Mouse (Mus musculus) heart, adult 9 months (tissue): ENCODE measurements around the gene Terf2.

Source experiments
- DNase-seq, 2 experiments: peaks; one replicate each; pipeline ENCODE4 v3.0.0; 2022; ENCODE audit warnings: low spot score in 2 of 2

Terf2 gene

DNA sequence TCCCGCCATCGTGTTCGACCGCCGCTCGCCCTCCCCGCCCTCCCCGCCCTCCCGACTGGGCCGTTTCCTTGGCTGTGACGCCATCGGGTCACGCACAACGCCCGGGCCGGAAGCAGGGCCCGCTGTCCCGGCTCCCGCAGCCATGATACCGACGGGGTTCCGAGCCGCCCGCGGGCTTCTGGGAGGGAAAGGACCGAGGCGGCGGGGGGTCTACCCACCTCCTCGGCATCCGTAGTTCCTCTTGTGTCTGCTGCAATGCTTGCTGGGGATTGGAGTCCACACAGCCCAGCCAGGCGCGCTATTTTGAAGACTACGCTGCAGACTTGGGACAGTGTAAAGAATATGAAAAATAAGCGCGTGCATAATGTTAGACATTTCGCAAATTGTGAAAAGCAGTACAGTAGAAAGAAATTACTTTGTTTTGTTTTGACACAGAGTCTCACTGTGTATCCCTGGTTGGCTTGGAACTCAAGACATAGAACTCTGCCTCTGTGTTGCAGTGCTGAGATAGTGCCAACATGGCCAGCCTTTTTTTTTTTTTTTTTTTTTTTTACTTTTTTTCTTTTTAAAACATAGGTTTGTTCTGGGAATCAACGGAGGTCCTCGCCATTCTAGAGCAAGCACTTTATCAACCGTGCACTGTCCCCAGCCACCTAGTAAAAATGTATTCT lies at the start of gene Terf2:
Gene Terf2 (minus strand): TSS at position 182 of the 671 bp plus-strand sequence.
- peak; percentile 94 for DNase-seq

DNA sequence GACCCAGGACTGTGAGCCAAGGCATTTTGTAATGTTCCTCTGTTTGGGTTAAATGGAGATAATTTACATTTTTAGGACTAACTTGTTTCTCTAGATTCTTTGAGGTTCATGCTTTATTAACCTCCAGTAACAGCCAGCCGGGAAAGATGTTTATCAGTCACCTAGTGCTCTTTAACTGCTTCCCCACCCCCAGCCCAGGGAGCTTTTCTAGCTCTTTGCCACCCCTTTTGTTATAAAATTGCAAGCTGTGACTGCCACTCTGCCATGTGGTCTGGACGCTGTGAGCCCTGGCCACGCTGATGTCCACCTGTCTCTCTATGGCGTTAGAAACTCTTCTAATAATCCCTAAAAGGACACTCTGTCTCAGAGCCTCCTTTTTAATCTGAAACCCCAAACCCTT lies 47.2 kb upstream of the Terf2 start:
- DNase-seq = no peak

DNA sequence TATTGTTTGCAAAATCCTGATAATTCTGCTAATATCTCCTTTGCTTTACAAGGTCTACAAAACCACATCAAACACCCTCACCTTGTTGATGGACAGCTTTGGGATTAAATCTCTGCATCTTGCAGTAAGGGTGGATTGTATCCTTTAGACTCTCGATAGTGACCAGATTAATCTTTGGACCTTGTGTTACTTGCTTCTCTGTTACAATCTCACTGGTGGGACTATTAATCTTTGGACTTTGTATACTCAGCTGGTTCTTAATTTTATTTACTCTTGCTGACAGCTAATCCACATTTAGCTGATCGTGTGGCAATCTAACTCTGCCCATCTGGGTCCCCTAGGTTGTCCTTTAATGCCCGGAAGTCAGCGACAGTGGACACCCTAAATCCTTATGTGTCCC lies 46.2 kb upstream of the Terf2 start:
- DNase-seq = no peak

DNA sequence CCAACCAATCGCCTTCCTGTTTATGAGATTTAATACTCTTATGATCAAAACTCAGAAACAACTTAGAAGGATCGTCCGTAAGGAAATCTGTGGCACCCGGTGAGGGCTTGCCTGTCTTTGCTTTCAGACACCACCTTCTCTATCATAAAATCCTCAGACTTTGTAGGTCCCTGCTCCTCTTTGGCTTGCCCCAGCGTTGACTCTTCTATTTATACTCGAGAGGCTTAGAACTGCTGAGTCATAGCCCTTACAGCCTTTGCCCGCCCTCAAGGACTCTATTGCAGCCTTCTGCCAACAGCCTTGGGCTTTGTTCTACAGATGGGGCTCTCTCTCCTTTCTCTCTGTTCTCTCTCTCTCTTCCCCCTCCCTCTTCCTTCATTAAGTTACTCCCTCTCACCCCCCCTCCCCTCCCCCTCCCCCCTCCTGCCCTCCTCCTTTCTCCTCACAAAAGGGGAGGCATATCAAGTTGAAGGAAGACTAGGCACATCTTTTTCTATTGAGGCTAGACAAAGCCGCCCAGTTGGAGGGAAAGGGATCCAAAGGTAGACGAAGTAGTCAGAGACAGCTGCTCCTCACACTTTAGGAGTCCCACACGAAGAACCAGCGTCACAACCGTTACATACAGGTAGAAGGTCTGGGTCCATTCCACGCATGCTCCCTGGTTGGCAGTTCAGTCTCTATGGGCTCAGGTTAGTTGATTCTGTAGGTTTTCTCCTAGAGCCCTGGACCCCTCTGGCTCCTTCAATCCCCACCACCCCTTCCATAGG lies 43.5 kb upstream of the Terf2 start:
- peak; percentile 64 to 81 for DNase-seq

DNA sequence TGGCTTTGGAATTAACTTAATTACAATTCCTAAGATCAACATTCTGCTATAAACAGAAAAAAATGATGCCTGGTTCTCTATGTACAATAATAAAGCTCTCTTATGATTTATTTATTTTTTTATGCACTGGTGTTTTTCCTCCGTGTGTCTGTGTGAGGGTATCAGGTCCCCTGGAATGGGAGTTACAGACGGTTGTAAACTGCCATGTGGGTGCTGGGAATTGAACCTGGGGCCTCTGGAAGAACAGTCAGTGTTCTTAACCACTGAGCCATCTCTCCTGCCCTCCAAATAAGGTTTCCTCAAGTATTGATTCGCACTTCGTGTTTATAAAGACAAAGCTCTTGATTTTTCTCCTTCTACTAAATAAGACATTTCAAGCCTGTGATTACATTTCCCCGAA lies 42.0 kb upstream of the Terf2 start:
- DNase-seq = no peak

DNA sequence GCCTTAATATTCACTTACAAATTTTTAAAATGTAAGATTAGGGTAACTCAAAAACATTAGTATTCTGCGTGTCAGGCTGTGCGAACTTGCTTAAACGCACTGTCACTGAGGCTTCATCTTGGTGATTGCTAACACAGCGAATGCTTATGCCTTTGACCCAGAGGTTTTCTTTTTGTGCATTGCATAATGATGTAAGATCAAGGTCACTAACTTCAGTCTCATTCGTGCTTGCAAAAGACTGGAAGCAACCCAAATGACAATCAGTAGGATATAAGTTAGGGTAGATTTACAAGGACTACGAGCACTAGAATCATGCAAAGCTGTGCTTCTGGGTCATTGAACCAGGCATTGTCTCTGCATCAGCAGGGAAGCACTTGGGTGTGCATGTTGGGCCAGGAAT lies 41.2 kb upstream of the Terf2 start:
- DNase-seq = no peak

DNA sequence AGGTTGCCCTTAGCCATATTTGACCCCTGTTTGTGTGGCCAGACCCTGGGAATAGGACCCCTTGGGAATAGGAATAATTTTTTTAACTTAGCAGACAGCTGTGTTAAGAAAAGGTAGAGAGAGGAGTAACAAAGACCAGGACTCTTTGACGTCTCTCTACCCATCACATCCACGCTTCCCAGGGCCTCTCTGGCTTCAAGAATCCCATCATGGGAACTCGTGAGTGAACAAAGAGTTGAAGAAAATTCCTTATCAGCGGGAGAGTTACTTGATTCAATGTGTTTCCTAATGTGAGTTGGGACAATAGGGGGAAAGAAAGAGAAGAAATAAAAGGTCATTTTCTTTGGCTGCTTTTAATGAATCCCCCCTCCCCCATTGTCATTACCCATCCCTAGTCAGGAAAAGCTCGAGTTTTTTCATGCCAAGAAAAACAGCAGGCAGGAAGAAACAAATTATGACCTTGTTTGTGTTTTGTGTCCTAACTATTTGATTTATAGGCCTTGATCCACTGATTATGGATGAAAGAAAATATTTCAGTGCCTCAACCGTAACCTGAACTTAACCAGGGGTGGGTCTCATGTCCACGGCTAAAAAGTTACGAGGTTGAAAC lies 39.8 kb upstream of the Terf2 start:
- no peak for DNase-seq

DNA sequence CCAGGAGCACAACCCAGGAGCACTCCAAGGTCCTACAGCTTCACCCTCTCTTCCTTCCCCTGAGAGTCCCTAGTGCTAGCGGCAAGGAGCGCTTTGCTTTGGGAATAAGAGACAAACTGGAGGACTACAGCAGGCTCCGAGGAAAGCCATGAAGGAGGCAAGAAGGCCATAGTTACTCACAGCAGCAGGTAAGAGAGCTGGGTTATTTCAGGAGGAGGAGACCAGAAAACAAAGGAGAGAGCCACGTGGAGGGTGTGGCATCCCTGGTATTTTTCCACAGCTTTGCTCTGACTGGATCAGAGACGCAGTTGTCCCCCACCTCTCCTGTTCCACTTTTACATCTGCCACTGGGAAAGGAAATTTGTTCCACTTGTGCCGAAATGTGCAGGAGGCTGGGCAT lies 37.5 kb upstream of the Terf2 start:
- no peak for DNase-seq

DNA sequence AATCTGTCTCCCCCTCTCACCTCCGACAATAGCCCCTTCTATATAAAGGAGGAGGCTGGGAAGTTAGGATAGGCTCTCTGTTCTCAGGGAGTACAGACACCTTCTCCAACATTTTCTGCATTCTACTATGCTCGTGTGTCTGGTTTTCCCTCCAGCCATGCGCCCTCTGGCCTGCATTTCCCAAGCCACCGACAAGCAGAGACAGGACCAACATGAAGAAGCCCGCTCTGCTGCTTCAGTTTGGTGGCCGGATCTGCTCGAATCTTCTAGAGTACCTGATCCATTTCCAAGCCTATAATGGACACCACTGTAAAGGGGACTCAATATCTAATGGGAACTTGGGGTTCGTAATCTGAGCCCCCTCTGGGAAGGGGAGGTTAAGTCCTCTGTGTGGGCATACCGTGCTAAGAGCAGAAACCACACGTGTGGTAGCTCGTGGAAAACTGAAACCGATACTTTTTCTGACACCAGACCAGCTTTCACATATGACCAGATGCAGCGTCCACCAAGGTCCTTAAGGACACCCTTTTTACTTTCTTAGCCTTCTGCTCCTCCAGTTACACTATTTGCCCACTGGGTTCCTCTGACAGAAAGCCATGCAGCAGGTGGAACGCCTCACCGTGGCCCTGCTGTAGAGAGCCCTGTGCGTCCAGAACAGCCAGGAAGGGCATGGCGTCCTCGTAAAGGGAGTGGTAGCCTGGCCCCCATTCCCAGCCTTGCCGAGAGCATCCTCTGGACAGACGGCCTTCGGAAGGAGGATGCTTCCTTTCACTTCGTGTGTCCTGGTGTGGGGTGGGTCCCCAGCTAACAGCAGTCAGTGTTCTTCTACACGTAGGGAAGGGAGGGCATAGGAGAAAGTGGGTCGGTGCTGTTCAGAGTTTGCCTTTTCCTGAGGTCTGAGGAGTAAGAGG lies 36.5 kb upstream of the Terf2 start:
- no peak for DNase-seq

DNA sequence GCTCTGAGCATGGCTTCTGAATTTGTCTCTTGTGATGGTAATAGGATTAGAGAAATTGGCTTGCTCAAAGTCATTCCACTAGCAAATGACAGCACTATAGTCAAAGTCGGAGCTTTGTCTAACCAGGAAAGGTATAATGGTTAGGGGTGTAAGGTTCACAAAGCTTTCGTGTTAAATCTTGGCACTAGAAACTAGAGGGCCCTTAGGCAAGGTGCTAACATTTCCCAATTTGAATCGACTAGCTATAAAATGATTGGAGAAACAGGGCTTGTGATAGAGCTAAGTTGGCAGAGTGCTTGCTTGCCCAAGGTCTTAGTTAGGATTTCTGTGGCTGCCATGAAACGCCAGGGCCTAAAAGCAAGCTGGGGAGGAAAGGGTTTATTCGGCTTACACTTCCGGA lies 33.7 kb upstream of the Terf2 start:
- DNase-seq = no peak

DNA sequence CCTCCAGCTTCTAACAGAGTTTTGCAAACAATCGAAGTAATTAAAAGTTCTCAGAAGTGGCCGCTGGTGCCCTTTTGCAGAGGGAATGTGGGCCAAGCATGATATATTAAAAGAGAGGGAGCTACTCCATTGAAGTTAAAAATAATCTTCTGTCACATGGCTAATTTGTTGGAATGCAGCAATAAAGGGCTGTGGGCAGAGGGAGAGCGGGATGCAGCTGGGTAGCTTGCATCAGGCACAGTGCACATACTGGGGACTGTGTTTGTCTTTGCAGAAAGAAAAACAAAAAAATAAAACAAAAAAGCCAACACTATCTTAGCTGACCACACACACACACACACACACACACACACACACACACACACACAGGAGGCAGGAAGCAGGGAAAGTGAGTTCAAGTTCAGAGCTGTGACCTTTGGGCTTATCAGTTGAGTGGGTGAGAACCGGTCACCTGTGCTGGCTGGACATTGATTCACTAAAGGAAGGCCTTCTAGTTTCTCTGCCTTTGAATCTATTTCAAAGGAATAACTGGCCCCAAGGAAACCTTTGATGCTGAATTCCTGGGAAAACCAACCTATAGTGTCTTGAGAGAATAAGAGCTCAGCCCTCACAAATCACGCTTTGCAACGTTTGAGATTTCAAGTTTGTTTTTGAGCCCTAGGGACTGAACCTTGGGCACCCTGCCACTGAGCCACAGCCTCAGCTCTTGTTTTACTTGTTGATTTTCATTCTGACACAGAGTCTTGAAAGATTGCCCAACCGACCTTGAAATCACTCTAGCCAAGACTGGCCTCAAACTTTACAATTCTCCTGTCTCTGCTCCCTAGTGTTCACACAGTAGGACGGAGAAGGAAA lies 33.1 kb upstream of the Terf2 start:
- DNase-seq = peak in 1 of 2 experiments; percentile 60

DNA sequence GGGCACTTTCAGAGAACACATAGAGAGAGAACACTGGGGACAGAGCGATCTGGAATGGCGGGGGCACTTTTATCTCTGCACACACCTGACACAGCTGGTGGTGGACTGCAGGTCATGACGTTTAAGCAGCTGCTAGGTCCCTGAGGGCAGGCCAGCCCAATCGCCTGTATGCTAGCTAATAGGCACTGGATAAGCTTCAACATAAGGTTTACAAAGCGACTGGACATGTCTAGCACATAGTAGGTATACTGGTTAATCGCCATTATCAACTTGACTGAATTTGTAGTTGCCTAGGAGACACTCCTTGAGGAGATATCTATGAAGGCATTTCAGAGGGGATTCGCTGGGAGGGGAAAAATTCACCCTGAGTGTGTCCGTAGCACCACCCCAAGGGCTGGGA lies 28.0 kb upstream of the Terf2 start:
- DNase-seq = no peak

DNA sequence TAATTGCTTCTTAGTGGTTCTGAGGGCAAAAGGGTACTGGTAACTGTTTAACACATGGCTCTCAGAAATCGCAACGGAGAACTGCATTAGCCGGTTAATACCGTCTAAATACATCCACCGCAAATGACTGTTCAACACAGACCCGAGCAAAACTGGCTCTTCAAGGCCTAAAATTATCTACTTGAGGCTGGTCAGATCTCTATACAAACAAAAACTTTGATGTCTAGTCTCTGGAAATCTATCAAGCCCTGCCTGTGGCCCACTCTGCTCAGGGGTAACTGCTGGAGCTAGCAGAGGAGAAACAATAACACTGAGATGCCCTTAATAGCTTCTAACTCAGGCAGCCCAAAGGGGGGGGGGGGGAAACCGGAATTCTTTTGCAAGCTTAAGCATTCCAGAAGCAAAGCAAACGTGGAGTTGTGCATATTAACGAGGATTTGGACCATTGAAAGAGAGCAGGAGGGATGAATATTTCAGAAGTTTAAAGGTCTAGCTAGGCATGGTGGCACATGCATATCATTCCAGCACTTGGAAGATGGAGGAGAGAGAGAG lies 26.8 kb upstream of the Terf2 start:
- DNase-seq = no peak

DNA sequence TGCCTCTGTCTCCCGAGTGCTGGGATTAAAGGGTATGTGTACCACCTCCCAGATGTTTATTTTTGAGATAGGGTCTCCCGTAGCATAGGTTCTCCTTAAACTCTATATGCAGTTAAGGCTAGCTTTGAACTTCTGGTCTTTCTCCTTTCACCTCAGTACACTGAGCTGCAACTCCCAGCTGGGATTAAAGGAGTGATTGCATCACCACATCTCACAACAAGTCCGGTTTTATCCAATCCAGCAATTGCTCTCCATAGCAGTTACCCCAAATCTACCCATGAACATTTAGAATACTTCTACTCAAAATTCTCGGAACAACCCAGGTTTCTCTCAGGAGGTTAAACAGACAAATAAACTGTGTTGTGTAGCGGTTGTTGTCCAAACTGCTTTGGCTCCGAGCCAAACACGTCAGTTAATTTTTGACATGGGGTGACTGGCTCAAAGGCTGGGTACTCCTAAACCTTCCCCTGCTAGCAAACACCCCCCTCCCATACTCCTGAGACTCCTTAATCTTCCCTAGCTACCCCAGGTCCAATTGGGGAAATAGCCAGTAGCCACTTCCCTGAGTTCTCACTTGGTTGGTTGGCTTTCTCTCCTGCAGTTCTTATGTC lies 25.4 kb upstream of the Terf2 start:
- DNase-seq = no peak

DNA sequence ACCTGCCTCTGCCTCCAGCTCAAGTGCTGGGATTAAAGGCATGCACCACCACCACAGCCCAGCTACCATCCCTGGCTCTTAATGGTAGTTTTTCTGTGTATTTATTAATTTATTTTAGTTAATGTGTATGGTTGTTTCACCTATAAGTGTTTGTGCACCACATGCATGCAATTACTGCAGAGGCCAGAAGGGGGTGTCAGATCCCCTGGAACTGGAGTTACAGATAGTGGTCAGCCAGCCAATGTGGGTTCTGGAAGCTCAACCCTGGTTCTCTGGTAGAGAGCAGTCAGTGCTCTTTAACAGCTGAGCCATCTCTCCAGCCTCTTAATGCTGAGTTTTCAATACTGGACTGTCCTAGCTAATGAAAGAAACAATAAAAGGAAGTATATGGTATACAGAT lies 24.5 kb upstream of the Terf2 start:
- no peak for DNase-seq

DNA sequence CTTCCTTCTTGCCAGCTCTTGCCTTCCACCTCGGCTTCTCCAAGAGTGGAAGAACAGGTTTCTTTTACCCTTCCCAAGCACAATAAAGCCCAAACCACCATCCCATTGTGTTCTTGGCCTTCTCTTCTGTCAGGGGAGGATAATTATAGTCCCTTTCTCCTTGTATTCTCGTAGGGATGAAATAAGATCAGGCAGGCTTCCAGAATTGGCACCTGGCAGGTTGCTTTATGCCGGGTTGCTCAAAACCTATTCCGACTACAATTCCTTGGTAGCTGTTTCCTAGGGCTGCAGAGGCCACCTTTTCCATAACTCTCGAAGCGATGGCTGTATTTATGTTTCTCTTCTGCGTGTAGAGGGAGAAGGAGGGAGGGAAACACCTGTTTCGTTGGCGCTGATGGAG lies 23.1 kb upstream of the Terf2 start:
- DNase-seq = no peak

DNA sequence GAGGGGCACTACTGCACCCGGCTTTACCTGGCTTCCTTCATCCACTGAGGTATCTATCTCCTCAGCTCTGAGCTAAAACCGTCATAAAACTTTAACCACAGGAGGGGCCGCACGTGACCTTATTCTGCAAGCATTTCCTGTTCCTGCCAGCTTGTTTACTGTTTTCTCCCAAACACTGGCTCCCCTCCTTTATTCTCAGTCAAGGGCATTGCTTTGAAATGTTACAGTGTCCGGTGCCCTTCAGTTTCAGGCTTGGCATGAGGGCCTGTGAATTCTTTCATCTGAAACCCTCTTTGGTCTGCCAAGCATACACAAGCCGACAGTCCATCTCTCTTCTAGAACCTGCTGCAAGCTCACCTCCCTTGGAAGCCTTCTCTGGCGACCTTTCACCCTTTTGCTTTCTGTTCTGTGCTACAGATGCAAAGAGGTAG lies 22.5 kb upstream of the Terf2 start:
- no peak for DNase-seq

DNA sequence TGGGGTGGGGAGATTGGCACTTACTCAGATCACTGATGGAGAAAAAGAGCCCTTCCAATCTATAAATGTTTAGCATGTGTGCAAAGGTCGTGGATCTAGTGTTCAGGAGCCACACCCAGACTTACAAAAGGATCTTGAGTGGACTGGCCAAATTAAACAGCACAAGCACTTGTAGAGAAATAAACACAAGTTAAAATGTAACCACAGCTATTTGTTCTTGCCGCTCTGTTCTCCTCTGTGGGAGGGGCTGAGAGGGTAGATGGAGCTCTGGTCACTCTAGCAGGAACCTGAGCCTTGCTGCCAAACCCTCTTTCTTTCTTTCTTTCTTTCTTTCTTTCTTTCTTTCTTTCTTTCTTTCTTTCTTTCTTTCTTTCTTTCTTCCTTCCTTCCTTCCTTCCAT lies 20.7 kb upstream of the Terf2 start:
- no peak for DNase-seq

DNA sequence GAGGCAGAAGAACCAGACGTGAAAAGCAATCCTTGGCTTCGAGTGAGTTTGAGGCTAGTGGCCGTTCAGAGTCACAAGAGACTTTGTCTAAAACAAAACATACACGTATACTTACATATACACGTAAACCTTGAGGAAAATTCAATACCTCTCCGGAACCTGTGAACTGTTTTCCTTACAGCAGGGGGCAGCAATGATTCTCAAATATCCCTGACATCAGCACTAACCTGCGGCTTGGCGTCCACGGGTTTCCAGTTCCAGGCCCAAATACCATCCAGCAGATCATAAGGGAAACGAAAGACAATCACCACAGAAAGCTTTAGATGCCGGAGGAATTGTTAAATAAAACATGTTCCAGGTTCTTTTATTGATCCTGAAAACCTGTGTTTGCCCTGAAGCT lies 19.7 kb upstream of the Terf2 start:
- peak; percentile 53 to 84 for DNase-seq

DNA sequence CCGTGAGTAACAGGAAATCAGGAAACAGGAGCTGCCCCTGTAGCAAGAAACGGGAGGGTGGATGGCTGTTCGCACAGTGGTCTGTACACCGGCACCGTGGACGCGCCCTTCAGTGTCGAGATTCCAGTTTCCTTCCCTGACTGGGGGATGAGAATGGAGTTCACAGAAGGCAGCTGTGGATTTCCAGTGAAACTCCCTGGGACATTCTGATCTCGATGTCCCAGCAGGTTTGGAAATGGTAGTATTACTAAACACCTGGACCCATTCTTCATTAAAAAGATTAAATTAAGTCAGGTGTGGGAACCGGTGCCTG lies 18.6 kb upstream of the Terf2 start:
- DNase-seq = no peak
